Mouse (Mus musculus) forebrain, embryonic 16.5 days (tissue): ENCODE results near the gene Tcf20. TPM values are rescaled to one million over a fixed set of nuclear protein-coding genes. Genes with fewer than 3 reads are reported as not detected.

Experiments used
- ATAC-seq: fragments of 200-750 bp; cut with Nextera tagmentation; 2 replicates; pipeline ENCODE4 v1.8.0; 2017; ENCODE audit warnings: mild to moderate bottlenecking, moderate library complexity
- H3K27ac ChIP-seq: fragments of 300-500 bp; sonication (generic); 2 replicates; pipeline ENCODE4 v1.5.1; 2014; ENCODE audit warnings: low read length, control low read depth
- H3K27me3 ChIP-seq: fragments of 300-500 bp; sonication (generic); replicated peaks from 2 replicates; pipeline ENCODE4 v1.6.1; 2014; ENCODE audit warnings: low read length; ENCODE audit not compliant: control insufficient read depth, insufficient read depth
- H3K36me3 ChIP-seq: fragments of 300-500 bp; sonication (generic); 2 replicates; pipeline ENCODE4 v1.6.1; 2014; ENCODE audit not compliant: control insufficient read depth, insufficient read depth
- H3K4me1 ChIP-seq: fragments of 300-500 bp; sonication (generic); replicated peaks from 2 replicates; pipeline ENCODE4 v1.6.1; 2014; ENCODE audit warnings: low read length; ENCODE audit not compliant: control insufficient read depth, insufficient read depth
- H3K4me2 ChIP-seq: fragments of 300-500 bp; sonication (generic); 2 replicates; pipeline ENCODE4 v1.6.1; 2014; ENCODE audit warnings: mild to moderate bottlenecking, low read length, control low read depth
- H3K4me3 ChIP-seq: fragments of 300-500 bp; sonication (generic); replicated peaks from 2 replicates; pipeline ENCODE4 v1.5.1; 2014; ENCODE audit warnings: mild to moderate bottlenecking, low read length, control low read depth
- H3K9ac ChIP-seq: fragments of 300-500 bp; sonication (generic); replicated peaks from 2 replicates; pipeline ENCODE4 v1.6.1; 2014; ENCODE audit warnings: low read depth, low read length, control low read depth
- H3K9me3 ChIP-seq: fragments of 300-500 bp; sonication (generic); 2 replicates; pipeline ENCODE4 v1.6.1; 2016; ENCODE audit warnings: low read length; ENCODE audit not compliant: control insufficient read depth
- WGBS: fragments of 180-500 bp; shearing (Covaris S2); extraction: QIAGEN DNeasy Blood & Tissue Kit; methylation state at CpG from one replicate; pipeline ENCODE4 v1.1.7; 2014; 5-methylcytosine and 5-hydroxymethylcytosine counted together
- polyA plus RNA-seq: library from polyadenylated mRNA; unstranded; fragments of >200 nt; fragmentation: Nextera tagmentation; extraction: Ambion mirVana; gene quantifications from 2 replicates; pipeline ENCODE4 v1.2.1, GENCODE M21; 2015

Gene Tcf20
- polyA plus RNA-seq, 1 experiment from 2014 or later, result 18.6 TPM

DNA sequence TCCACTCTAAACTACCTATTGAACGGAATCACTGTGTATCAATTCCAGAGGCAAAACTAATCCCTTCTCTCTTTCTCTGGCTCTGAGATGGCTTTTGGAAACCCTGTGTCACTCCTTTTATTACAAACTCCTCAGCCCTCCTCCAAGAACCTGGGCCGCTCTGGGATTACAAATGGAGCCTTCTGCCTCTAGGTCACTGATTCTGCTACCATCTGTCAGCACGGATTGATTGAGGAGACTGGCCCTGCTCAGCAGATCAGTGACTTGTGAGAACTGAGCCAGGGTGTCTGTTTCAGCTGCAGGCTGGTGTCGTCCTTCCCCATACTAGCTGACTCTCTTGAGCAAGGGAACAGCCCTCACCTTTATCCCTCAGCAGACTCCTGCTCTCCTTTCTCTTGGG is 85.2 kb downstream of the Tcf20 start:
- H3K9ac ChIP-seq, result no peak overlapping the region
- H3K9me3 ChIP-seq, result no peaks in the 10 kb centered on the region

DNA sequence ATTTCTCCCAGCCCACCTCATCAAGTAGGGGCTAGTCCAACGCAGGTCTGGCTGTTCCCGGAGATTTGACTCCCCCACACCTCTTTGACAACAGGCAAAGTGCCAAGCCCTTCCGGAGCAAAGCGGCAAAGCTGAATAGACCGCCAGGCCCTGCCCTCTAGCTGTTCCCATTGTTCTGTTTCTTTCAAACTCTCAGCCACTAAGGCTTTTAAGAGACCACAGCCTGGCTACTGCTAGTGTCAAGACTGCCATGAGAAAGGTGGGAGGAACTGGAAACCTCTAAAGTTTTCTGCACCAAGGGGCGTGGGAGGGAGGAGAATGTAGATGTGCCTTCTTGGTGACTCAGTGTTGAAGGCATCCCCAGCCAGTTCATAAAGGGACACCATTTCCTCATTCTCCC is 86.4 kb downstream of the Tcf20 start:
- no peak for ATAC-seq
- Histone ChIP-seq H3K27me3 (no peaks in the 10 kb centered on the region), H3K27ac (no peak overlapping the region), H3K4me1 (peaks cover 45% of the 10 kb centered on the region), H3K4me3 (no peak overlapping the region), H3K36me3 (no peaks in the 10 kb centered on the region), H3K9ac (no peak overlapping the region), H3K9me3 (no peaks in the 10 kb centered on the region), H3K4me2 (no peak overlapping the region)
- 4% methylated on average over 6 of the region's 6 CpGs for WGBS

More for the DNA sequence above, 85.2 kb downstream of the Tcf20 start:
- peaks cover 51% of the 10 kb centered on the region for H3K4me1 ChIP-seq
- no peak overlapping the region for H3K4me3 ChIP-seq
- H3K36me3 ChIP-seq, result no peaks in the 10 kb centered on the region
- ATAC-seq, result no peak
- H3K27me3 ChIP-seq, result no peaks in the 10 kb centered on the region
- no peak overlapping the region for H3K4me2 ChIP-seq
- WGBS, result 39% methylated on average over 4 of the region's 4 CpGs
- H3K27ac ChIP-seq, result no peak overlapping the region

DNA sequence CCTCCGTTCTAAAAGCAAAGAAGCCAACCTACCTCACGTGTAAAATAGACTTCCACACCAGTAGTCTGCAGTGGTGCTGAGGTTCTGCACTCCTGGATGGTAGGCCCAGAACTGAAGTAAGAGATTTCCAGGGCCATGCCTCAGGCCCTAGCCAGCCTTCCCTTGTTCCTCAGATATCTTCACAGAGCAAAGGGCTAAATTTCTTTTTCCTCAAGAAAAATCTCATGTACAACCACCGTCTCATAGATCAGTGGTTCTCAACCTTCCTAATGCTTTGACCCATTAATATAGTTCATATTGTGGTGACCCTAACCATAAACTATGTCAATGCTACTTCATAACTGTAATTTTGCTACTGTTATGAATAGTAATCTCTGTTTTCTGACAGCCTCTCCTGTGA is 87.3 kb downstream of the Tcf20 start:
- Histone ChIP-seq H3K9me3 (no peaks in the 10 kb centered on the region), H3K27ac (no peak overlapping the region), H3K27me3 (no peaks in the 10 kb centered on the region), H3K4me2 (peak overlapping the region; percentile 48), H3K4me1 (peaks cover 42% of the 10 kb centered on the region), H3K4me3 (no peak overlapping the region), H3K9ac (no peak overlapping the region), H3K36me3 (no peaks in the 10 kb centered on the region)
- no peak for ATAC-seq
- 34% methylated on average over 3 of the region's 3 CpGs for WGBS

DNA sequence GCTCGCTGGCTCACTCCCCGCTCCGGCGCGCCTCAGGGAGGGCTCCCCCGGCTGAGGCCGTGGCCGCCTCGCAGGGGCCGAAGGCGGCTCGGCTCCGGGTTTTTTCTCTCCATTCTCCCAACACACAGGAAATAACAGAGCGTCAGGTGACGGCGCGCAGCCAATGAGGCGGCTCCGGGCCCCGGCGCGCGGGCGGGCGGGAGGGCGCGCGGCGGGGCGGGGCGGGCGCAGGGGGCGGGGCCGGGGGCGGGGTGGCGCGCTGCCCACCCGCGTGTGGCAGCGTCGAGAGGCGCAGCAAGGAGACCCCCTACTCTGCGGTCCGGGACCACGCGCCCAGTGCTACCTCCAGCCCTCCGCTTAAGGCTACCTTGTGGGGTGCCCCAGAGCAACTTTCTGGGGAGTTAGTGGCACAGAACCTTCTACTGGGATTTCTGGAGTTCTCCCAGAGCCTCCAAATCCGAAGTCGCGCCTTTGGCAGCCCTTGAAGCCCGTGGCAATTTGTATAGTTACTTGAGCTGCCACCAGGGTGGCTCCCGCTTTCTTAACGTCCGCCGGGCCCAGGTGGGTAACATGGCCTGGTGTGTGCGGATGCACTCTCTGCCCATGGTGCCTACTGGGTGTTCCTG is 87.9 kb downstream of the Tcf20 start:
- Histone ChIP-seq H3K27ac (peak overlapping the region; percentile 89), H3K36me3 (no peaks in the 10 kb centered on the region), H3K4me1 (peaks cover 36% of the 10 kb centered on the region), H3K4me3 (peak overlapping the region; percentile 87), H3K9ac (peak overlapping the region; percentile 85), H3K9me3 (no peaks in the 10 kb centered on the region), H3K4me2 (peak overlapping the region; percentile 89), H3K27me3 (no peaks in the 10 kb centered on the region)
- peak; percentile 93 for ATAC-seq
- under 1% methylated on average over 21 of the region's 56 CpGs for WGBS

DNA sequence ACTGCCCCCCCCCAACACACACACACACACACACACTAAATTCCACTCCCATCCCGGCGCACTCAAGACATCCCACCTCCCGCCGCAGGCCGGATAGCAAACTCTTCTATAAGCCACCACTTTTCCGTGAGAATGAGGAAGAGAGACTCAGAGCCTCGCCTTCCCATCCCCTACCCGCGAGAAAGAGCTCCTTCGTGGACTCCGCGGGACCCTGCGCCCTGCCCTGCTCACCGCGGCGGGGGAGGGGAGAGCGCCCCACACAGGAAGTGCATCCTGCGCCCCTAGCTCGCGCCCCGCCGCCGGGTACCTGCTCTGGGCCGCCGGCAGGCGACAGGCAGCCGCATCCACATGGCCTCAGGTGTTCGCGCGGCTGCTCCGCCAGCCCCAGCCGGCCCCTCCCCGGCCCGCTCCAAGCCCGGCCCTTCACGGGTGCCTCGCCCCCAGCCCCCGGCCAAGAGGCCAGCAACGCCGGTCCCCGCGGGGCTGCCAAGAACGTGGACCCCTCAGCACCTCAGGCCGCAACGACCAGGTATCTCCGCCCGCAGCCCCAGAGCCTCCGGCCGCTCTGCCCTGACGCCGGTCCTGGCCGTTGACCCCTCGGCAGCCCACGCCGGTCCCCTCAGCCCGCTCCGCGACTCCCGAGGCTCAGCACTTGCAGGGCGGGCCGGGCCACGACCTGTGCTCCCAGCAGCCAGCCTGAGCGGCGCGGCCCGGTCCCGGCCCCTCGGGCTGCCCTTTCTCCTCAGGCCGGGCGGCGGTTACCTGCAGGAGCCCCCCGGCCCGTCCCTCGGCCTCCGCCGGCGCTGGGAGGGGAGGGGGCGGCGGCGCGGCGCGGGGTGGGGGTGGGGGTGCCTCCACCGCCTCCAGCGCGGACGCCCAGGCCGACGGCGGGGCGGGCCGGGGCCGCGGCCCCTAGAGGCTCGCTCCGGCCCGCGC is 88.7 kb downstream of the Tcf20 start:
- H3K4me1 ChIP-seq, result peaks cover 29% of the 10 kb centered on the region

DNA sequence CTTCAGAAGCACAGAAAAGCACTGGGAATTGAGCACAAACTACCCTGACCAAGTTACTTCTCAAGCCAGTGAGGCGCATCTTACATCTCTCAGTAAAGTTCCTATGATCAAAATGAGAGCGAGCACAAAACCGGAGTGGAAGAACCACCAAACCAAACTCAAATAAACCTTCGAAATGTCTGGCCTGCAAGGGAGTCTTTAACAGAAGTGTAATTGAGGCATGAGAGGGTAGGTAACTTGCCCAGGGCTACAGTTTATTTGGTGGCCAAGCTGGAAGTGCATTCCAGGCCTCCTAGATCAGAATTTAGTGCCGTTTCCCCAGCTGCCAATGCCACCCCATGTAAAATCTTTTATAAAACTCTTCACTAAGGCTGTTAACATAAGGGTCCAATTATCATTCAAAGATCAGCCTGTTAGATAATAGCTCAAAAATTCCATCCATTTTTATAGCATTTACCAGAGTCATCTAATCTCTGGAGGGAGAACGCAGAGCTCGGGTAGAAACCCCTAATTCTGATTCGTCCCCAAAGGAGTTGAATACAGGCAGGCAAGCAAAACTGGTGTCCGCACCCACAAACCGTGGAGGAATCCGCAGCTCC is 89.4 kb downstream of the Tcf20 start:
- Histone ChIP-seq H3K27ac (no peak overlapping the region), H3K4me1 (peaks cover 29% of the 10 kb centered on the region), H3K9me3 (no peaks in the 10 kb centered on the region), H3K36me3 (no peaks in the 10 kb centered on the region), H3K27me3 (no peaks in the 10 kb centered on the region), H3K4me3 (peak overlapping the region; percentile 87), H3K9ac (peak overlapping the region; percentile 85), H3K4me2 (peak overlapping the region; percentile 89)
- ATAC-seq, result no peak
- 11% methylated on average over 11 of the region's 11 CpGs for WGBS

More for the DNA sequence above, 88.7 kb downstream of the Tcf20 start:
- Histone ChIP-seq H3K27me3 (no peaks in the 10 kb centered on the region), H3K36me3 (no peaks in the 10 kb centered on the region), H3K4me2 (peak overlapping the region; percentile 89), H3K9me3 (no peaks in the 10 kb centered on the region), H3K27ac (peak overlapping the region; percentile 89), H3K9ac (peak overlapping the region; percentile 85), H3K4me3 (peak overlapping the region; percentile 87)
- ATAC-seq, result peak; percentile 67
- WGBS, result 2% methylated on average over 62 of the region's 98 CpGs

DNA sequence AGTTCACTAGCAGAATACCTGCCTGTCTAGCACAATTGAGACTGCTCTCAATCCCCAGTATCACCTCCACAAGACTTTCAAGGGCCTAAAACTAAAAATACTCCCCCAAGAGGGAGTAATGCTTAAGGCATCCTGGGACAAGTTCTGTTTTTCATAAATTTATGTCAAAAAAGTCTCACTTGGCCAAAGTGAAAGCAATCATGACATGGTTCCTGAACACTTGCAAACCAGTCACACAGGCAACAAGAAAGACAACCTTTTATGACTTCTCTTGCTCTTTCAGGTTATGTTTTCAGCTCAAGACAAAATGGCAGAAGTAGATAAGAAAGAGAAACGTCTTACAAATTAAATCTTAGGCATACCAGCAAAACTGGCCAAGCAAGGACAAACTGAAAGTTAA is 91.3 kb downstream of the Tcf20 start:
- no peaks in the 10 kb centered on the region for H3K36me3 ChIP-seq
- H3K4me1 ChIP-seq, result peaks cover 23% of the 10 kb centered on the region
- H3K4me2 ChIP-seq, result no peak overlapping the region
- ATAC-seq, result no peak
- H3K9ac ChIP-seq, result no peak overlapping the region
- no peak overlapping the region for H3K27ac ChIP-seq
- H3K9me3 ChIP-seq, result no peaks in the 10 kb centered on the region
- WGBS, result 79% methylated on average over 1 of the region's 1 CpGs
- H3K4me3 ChIP-seq, result no peak overlapping the region
- H3K27me3 ChIP-seq, result no peaks in the 10 kb centered on the region

DNA sequence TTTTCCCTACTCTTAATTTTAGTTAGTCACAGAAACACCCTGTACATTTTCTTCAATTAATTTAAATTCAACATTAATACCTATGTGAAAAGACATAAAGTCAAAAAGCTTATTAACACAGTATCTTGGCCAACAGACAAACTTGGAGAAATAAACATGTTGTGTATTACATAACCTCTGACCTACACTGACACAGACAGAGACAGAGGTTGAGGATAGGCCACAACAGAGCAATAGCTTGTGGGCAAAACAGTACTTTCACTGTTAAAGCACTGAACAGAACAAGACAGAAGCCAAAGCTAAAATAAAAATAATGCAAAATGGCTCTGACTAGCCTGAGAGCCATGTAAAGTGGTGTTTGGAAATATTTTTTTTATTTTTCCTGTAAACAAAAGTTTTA is 97.2 kb downstream of the Tcf20 start:
- Histone ChIP-seq H3K9ac (no peak overlapping the region), H3K27me3 (no peaks in the 10 kb centered on the region), H3K4me3 (no peak overlapping the region), H3K4me1 (peaks cover 6% of the 10 kb centered on the region; the same call in 1 of the 2 replicates), H3K4me2 (no peak overlapping the region), H3K27ac (no peak overlapping the region), H3K9me3 (no peaks in the 10 kb centered on the region), H3K36me3 (no peaks in the 10 kb centered on the region)
- ATAC-seq, result no peak

DNA sequence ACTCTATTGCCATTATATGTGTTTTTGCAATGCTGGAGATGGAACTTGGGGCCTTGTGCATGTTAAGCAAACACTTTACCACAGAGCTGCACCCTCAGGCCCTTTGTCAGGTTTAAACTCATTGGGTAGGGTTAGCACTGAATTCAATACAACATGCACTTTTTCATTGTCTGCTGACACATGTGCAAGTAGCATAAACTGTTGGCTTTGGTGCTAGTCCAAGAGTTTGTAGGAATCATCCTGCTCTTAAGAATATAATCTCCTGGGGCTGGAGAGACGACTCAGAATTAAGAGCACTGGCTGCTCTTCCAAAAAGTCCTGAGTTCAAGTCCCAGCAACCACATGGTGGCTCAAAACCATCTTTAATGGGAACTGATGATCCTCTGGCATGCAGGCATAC is 98.2 kb downstream of the Tcf20 start:
- Histone ChIP-seq H3K4me1 (peaks cover 6% of the 10 kb centered on the region; the same call in 1 of the 2 replicates), H3K27ac (no peak overlapping the region), H3K9ac (no peak overlapping the region), H3K4me3 (no peak overlapping the region), H3K27me3 (no peaks in the 10 kb centered on the region), H3K9me3 (no peaks in the 10 kb centered on the region), H3K4me2 (no peak overlapping the region), H3K36me3 (no peaks in the 10 kb centered on the region)
- WGBS, result 63% methylated on average over 1 of the region's 1 CpGs
- ATAC-seq, result no peak
